Mouse (Mus musculus) adrenal gland, adult (tissue): ENCODE data around the gene Prps1.
"Not testable (repeated sequence)": the region's sequence is repeated elsewhere in the genome, so short reads cannot be mapped to it uniquely, and the experiment has no call there.

Source experiments
- DNase-seq, 2 experiments: peaks; one replicate each; pipeline ENCODE4 v3.0.0; 2022 to 2023; ENCODE audit warnings: low spot score in 1 of 2; ENCODE audit not compliant: inconsistent age in 2 of 2

The Prps1 gene

GRCm38 (mm10) chrX:140456279-140456731, at the start of gene Prps1:
Gene Prps1 (plus strand): TSS chrX:140456613.
- DNase-seq = peak; percentile 82 to 93

DNA sequence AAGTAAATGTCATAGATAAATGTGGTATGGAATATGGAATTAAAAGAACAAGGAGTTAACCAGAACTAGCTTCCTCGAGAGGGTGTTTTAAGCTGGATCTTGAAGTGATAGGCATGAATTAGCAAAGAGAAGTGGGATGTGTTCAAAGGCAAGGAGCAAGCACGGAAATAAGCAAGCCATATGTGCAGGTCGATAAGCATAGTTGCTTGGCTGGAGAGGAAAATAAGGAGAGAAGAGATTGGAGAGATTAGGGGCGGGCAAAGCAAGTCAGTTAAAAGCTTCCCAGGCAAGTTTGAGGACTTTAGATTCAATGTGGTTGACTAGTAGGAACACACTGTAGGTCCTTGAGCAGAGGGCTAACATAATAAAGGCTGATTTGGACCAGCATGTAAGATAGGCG, 48.8 kb upstream of the Prps1 start:
- DNase-seq = no peak

DNA sequence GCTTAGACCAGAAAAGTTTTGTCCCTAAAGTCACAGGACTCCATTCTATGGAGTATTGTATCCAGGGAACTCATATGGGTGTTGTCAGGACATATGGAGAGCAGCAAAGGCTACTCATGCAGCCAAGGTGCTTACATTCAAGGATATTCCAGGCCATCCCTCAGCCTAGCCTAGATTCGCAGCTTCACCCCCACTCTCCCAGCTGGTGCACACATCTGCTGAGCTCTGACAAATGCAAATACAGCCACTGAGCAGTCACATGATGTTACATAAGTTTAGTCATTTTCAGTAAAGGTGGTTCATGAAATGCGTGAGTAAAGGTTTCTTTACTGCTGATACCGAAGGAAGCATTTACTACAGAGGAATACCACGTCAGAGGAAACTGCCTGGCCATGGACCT, 37.9 kb upstream of the Prps1 start:
- no peak for DNase-seq

- no peak for DNase-seq
These were observed 29.3 kb upstream of the Prps1 start for GRCm38 (mm10) chrX:140427124-140427523.

DNA sequence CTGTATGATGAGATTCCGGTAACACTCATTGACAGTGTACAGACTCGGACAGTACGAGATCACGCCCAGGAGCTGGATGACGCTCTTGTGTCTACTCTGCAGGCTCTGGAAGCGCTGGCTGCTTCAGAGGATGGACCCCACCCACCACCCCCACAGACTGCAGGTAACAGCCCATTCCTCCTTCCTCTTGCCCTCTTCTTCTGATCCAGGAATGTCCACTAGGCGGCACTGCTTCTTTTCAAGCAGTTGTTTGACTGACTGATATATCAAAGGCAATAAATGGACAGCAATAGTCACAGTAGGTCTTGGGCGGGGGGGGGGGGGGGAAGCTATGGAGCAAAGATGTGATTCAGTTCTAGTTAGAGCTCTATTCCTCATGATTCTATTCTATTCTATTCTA, 28.2 kb upstream of the Prps1 start:
- DNase-seq = peak in 1 of 2 experiments; percentile 32

DNA sequence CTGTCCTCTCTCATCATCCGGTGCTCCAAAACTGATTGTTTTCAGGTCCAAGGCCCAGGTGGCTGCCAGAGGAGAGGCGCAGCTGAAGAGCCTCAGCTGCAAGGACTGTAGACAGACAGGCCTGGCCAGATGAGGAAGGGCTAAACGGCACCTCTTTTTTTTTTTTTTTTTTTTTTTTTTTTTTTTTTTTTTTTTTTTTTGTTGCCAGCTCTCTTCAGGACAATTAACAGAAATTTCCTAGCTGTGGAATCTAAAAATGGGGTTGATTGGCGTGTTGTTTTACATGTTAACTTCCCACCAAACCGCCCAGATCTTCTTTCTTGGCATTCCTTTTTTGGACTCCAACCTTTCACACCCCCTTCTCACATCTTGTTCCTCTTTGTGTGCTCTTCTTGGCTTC, 26.4 kb upstream of the Prps1 start:
- no peak for DNase-seq

DNA sequence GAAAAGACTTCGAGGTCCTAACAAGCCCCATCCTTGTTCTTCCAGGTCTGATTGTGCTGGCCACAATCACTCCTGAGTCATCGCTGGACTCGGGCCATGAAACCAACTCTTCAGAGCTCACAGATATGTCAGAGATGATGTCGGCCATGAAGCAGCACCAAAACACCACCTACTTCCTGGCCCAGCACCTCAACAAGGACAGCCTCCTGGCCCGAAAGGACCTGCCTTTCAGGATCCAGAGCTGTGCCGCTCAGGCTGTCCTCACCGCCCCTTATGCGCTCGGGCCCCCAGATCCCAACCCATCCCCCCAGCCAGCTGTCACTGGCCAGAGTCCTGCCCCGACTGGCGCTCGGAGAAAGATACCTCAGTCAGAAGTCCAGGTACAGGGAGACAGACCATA, 25.9 kb upstream of the Prps1 start:
- peak; percentile 40 to 43 for DNase-seq

DNA sequence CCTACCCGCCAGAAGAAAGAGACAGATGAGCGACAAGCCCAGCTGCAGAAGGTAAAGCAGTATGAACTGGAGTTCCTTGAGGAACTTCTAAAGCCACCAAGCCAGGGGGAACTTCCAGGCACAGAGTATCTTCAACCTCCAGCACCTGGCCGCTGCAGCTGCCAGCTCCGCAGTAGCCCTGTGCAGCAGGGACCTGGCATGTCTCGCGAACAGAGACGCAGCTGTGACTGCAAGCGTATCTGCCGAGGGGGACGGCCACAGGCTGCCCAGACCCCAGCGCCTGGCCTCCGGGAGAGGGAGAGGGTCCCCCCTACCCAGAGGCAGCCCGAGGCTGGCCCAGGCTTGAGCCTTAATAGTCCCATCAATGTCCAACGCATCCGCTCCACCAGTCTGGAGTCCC, 24.4 kb upstream of the Prps1 start:
- no peak for DNase-seq

DNA sequence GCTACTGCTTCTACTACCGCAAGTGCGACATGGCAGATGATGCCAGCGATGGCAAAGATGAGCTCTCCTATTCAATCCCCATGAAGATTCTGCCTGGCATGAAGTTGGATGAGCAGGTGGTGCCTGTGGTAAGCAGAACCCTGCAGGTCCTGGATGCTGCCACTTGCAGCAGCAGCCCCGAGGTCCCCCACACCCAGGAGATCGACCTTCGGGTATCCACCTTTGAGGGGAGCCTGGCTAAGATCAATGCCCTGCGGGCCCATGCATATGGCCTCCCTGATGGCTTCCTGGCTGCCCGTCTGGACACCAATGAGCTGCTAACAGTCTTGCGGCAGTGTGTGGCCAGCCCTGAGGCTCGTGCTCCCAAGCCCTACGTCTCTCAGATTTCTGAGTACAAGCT, 23.6 kb upstream of the Prps1 start:
- DNase-seq = no peak

DNA sequence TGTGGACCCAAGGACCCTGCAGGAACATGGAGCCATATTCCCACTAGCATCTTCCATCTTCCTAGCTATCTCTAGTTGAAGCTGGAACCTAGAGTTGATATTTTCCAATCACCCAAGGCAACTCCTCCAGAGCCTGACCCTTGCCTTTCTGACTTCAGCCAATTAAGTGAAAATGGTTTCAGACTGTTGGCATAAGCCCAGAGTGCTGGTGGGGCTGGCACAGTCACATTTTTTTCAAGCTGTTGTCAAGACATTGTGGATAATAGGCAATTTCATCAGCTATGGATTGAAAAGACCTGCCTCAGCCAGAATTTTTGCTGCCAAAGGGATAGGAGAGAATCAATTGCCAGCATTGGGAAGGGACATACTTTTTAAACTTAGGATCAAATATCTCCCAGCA, 18.5 kb upstream of the Prps1 start:
- no peak for DNase-seq

DNA sequence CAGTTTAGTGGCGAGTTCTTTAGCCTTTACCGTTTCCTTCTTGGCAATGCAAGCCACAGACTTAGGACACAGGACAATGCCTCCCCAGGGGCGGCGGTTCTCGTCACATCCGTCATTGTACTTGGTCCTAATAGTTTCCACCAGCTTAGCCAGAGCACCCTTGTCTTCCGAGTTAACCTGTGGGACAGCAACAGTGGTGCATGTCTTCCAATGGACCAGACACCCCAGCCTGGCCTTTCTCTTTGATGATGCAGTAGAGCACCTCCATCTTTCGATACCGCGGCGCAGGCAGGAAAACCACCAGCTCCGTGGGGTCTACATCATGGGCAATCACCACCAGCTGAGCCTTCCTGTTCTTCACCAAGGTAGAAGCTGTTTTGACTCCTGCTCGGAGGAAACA, 10.9 kb upstream of the Prps1 start:
- no peak for DNase-seq

DNA sequence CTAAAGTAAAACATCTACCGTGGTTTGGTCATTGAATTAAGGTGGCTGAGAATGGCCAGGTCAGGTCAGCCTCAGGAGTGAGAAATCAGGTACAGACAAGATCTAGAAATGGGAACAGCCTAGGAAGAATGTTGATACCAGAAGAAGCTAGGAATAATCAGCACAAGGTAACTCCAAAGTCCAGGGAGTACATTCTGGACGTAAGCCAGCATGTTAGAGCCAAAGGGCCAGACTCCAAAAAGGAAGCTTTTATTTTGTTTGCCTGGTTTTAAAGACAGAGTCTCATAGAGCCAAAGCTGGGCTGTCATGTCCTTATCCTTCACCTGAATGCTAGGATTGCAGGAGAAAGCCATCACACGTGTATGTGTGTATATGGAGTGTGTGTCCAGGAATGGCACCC, 6.3 kb upstream of the Prps1 start:
- DNase-seq = no peak

DNA sequence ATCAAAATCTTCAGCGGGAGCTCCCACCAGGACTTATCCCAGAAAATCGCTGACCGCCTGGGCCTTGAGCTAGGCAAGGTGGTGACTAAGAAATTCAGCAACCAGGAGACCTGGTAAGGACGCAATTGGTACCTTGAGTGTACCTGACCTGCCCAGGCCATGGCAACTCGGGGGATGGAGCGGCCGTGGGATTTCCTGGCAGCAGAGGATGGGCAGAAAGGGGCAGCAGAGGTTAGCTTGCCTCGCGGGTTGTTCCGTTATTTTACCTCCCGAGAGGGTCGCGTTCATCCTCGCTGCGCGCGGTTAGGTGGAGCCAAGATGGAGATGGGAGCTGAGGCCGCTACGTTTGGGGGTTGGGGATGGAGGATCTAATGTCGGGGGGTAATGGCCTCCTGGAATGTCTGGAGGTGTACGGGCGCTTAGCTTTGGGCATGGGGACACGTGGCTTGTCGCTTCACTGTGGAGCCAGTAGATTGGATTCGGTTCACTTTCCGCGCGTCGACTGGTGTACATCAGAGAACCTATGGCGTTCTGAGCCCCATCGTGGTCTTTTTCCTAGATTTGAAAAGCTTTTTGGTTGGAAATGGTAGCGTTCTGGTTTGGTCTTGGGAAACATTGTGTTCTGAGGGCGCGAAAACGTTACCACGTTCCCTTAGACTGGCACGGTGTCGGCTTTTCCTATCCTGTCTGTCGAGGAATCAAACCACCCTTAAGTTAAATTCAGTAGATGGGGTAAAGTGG, 508 bp downstream of the Prps1 start:
- DNase-seq = peak in 1 of 2 experiments; percentile 27

- DNase-seq = no peak
These were observed 1.1 kb downstream of the Prps1 start for GRCm38 (mm10) chrX:140457502-140457901.

GRCm38 (mm10) chrX:140478231-140478630, 21.8 kb downstream of the Prps1 start:
- DNase-seq = no peak

GRCm38 (mm10) chrX:140479171-140479570, 22.8 kb downstream of the Prps1 start:
- DNase-seq = peak; percentile 29 to 68

GRCm38 (mm10) chrX:140489174-140489573, 32.8 kb downstream of the Prps1 start:
- no peak for DNase-seq

DNA sequence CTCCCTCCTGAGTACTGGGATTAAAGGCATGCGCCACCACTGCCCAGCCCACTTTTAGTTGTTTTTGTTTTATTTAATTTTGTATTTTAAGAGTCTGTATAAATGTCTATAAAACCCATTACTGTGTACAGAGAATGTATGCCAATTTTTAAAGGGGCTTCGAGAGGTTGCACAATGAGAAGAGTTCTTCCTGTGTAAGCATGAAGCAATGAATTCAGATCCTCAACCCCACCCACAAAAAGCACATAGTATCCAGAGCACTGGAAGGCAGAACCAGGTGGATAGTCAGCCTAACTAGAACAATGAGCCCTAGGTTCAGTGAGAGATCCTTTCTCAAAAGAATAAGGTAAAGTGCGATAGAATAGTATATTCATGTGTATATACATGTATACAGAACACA, 33.8 kb downstream of the Prps1 start:
- DNase-seq = no peak

DNA sequence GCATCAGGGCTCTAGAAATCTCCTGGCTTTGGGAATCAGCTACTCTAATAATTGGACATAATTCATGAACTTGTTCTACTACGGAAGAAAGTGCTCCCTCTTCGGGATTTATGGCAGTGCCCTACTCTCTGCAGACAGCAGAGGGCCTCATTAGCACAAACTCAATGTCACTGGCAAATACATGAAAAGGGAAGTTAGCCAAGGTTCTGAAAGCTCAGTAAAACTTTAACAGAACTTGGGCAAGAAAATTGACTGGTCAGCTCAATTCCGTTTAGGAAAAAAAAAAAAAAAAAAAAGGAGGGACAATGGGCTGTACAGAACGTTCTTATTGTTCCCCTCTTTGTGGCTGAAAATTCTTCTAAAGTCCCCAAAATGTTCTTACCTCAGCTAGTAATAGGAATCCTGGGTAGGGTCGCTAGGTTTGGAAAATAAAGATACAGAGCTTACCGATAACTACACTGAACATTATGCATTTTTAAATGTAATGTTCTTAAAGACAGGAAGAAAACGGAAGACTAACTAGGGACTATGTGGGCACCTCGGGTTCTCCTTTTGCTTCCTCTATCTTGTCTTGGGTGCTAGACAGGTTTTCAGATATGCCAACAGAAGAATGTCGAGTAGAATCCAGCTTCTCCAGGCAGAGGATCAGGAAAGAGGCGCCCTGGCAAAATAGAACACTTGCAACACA, 35.6 kb downstream of the Prps1 start:
- peak; percentile 42 to 76 for DNase-seq

DNA sequence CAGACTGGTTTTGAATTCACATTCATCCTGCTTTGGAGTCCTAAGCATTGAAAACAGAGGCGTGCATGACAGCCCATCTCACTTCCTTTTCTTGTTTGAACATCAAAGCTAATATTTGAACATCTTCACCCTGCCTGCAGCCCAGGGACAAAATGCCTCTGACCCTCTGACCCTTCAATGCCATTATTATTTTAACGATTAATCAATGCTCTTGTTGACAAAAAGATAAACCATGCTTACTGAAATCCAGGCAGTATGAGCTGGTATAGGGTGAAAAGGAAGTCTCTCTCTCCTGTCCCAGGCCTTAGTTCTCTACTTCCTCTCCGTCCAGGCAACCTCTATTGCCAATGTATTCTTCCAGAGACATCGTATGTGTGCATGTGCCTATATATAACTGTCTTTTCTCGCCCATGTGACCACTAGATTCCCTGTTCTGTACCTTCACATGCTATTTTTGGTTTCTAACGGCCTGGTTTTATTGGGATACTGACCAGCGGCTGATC, 37.2 kb downstream of the Prps1 start:
- no peak for DNase-seq

GRCm38 (mm10) chrX:140494170-140494569, 37.8 kb downstream of the Prps1 start:
- DNase-seq = no peak

- DNase-seq = not testable (repeated sequence)
These were observed 42.0 kb downstream of the Prps1 start for GRCm38 (mm10) chrX:140498431-140498830.
